Mouse (Mus musculus) midbrain, embryonic 15.5 days (tissue): Measurements from ENCODE around the gene Reg4. TPM values are rescaled to one million over a fixed set of nuclear protein-coding genes. Genes with fewer than 3 reads are reported as not detected.

ENCODE experiments used
- ATAC-seq: fragments of 200-750 bp; cut with Nextera tagmentation; replicated peaks from 2 replicates; pipeline ENCODE4 v1.8.0; 2017; ENCODE audit warnings: moderate TSS enrichment
- H3K27ac ChIP-seq: fragments of 300-500 bp; sonication (generic); 2 replicates; pipeline ENCODE4 v1.5.1; 2015; ENCODE audit warnings: mild to moderate bottlenecking, inconsistent platforms
- H3K27me3 ChIP-seq: fragments of 300-500 bp; sonication (generic); replicated peaks from 2 replicates; pipeline ENCODE4 v1.6.1; 2015; ENCODE audit warnings: inconsistent platforms
- H3K36me3 ChIP-seq: fragments of 300-500 bp; sonication (generic); replicated peaks from 2 replicates; pipeline ENCODE4 v1.6.1; 2015; ENCODE audit warnings: inconsistent platforms
- H3K4me1 ChIP-seq: fragments of 300-500 bp; sonication (generic); 2 replicates; pipeline ENCODE4 v1.6.1; 2015; ENCODE audit warnings: inconsistent platforms
- H3K4me2 ChIP-seq: fragments of 300-500 bp; sonication (generic); 2 replicates; pipeline ENCODE4 v1.6.1; 2015; ENCODE audit warnings: inconsistent platforms, mild to moderate bottlenecking, moderate library complexity
- H3K4me3 ChIP-seq: fragments of 300-500 bp; sonication (generic); 2 replicates; pipeline ENCODE4 v1.5.1; 2015; ENCODE audit warnings: mild to moderate bottlenecking, inconsistent platforms
- H3K9ac ChIP-seq: fragments of 300-500 bp; sonication (generic); 2 replicates; pipeline ENCODE4 v1.6.1; 2015; ENCODE audit warnings: mild to moderate bottlenecking, inconsistent platforms
- H3K9me3 ChIP-seq: fragments of 300-500 bp; sonication (generic); 2 replicates; pipeline ENCODE4 v1.6.1; 2016; ENCODE audit warnings: inconsistent platforms
- WGBS: fragments of 180-500 bp; shearing (Covaris S2); methylation state at CpG from one replicate; pipeline ENCODE4 v1.1.7; 2015; ENCODE audit warnings: mixed read lengths; 5-methylcytosine and 5-hydroxymethylcytosine counted together
- polyA plus RNA-seq: library from polyadenylated mRNA; unstranded; fragments of >200 nt; fragmentation: Nextera tagmentation; extraction: Ambion mirVana; gene quantifications from 2 replicates; pipeline ENCODE4 v1.2.1, GENCODE M21; 2015

The Reg4 gene
- polyA plus RNA-seq, 1 experiment from 2014 or later: not detected

DNA sequence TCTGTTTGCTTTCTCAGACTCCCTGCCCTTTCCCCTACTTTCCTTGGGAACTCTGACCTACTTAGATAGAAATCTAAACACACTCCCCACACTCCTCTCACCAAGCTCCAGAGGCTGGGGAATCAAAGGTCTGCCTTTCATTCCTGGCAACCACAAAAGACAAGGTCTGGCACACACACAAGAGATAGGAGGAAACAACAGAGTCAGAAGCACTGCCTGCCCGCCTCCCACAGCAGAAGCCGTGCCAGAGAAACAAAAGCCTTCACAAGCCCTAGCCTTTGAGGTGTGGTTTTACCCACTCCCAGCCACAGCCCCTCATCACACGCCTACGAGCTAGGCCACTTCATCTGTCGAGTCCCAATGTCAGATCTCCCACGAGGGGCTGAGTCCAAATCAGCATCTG, 45.3 kb downstream of the Reg4 start:
- WGBS: 8% methylated on average over 6 of the region's 6 CpGs
- peak; percentile 58 for ATAC-seq

DNA sequence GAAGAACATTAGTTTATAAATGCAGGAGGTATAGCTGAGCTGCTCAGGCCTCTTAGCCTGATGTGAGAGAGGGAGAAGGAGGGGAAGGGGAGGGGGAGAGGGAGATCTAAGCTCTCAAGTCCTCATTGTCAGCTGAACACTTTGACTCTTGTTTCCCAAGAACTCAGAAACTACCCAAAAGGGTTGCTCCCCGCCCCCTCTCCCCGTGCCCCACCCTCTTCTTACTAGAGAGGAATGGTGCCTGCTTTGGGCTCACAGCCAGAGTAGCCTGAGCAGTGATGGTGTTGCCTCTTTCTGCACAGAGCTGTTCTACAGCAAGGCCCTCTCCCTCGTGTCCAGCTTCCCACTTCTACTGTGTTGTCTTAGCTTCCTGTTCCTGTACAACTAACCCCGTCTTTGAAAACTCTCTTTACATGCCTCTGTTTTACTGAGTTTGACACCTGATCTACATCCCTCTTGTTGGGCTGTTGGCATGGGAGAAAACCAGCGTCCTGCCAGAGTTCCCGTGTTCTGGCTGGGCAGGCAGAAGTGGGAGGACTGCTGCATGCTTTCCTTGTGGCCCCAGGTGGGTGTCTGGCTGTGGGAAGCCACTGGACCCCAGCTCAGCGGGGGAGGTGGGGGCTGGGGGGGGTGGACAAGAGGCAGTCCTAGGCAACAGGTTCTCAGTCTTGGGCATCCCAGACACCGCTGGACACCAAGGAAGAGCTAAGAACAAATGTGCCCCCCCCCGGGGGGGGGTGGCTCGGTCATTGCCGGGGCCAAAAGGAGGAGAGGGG, 51.9 kb downstream of the Reg4 start:
- WGBS: 59% methylated on average over 11 of the region's 11 CpGs
- no peaks in the 10 kb centered on the region for H3K27me3 ChIP-seq
- H3K27ac ChIP-seq: no peak overlapping the region
- no peaks in the 10 kb centered on the region for H3K4me1 ChIP-seq
- no peaks in the 10 kb centered on the region for H3K36me3 ChIP-seq
- H3K4me2 ChIP-seq: no peak overlapping the region
- no peaks in the 10 kb centered on the region for H3K9me3 ChIP-seq
- no peak overlapping the region for H3K9ac ChIP-seq
- H3K4me3 ChIP-seq: no peak overlapping the region
- ATAC-seq: no peak

More for the DNA sequence above, 45.3 kb downstream of the Reg4 start:
- H3K4me2 ChIP-seq: no peak overlapping the region
- H3K36me3 ChIP-seq: no peaks in the 10 kb centered on the region
- no peak overlapping the region for H3K4me3 ChIP-seq
- no peak overlapping the region for H3K27ac ChIP-seq
- H3K4me1 ChIP-seq: peaks cover 9% of the 10 kb centered on the region; the same call in 1 of the 2 replicates
- no peaks in the 10 kb centered on the region for H3K27me3 ChIP-seq
- no peaks in the 10 kb centered on the region for H3K9me3 ChIP-seq
- H3K9ac ChIP-seq: no peak overlapping the region

DNA sequence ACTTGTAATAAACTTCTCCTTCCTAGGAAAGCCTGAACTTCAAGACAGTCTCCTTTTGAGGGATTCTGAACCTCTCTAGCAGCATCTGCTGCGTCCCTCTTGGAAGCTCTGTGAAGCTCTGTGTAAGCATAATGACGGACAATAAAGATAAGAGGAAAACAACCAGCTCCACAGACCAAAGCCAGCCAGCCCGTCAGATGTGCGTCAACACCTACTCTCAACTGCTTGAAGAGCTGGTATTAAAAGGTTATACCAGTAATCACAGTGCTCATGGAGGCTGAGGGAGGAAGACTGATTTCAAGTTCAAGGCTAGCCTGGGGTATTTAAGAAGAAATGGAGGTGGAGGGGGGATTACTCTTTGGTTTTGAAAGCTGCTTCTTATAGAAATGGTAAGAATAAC, 57.7 kb downstream of the Reg4 start:
- no peak overlapping the region for H3K9ac ChIP-seq
- H3K36me3 ChIP-seq: no peaks in the 10 kb centered on the region
- no peaks in the 10 kb centered on the region for H3K4me1 ChIP-seq
- H3K4me3 ChIP-seq: no peak overlapping the region
- no peaks in the 10 kb centered on the region for H3K9me3 ChIP-seq
- ATAC-seq: no peak
- WGBS: 84% methylated on average over 4 of the region's 4 CpGs
- no peak overlapping the region for H3K4me2 ChIP-seq
- no peak overlapping the region for H3K27ac ChIP-seq
- no peaks in the 10 kb centered on the region for H3K27me3 ChIP-seq

DNA sequence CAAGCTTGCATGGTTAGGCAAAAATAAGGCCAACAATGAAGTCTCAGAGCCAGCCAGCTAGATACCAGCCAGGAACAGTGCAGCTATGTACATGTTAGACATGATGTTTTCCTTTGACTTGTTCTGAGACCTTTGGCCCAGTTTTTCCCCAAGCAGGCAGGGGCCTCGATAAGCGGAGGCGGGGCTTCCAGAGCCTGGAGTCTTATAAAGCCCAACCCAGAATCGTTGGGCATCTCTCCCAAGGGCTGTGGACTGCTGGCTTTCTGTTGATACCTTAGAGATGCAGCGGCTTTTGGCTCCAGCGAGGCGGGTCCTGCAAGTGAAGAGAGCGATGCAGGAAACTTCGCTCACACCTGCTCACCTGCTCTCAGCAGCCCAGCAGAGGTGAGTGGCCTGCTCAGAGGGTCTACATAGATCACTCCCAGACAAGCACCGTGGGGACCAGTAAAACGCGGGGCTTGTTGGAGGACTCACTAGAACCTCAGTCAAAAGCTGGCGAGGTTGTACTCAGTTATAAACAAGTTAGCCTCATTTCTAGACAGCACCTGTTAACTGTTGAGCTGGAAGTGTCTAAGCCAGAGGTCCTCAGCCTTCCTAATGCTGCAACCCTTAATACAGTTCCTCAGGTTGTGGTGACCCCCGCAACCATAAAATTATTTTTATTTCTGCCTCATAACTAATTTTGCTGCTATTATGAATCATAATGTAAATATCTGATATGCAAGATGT, 58.4 kb downstream of the Reg4 start, which contains the start of gene Hmgcs2:
Gene Hmgcs2 (plus strand): TSS at position 232 of the 729 bp plus-strand sequence.
- no peaks in the 10 kb centered on the region for H3K9me3 ChIP-seq
- H3K27me3 ChIP-seq: no peaks in the 10 kb centered on the region
- no peak within 1 kb of the TSS for H3K9ac ChIP-seq
- H3K36me3 ChIP-seq: no peaks in the 10 kb centered on the region
- 66% methylated on average over 14 of the region's 14 CpGs for WGBS
- no peak within 1 kb of the TSS for H3K4me3 ChIP-seq
- no peaks in the 10 kb centered on the region for H3K4me1 ChIP-seq
- no peak within 1 kb of the TSS for H3K27ac ChIP-seq
- 0 out of 2 replicates have a peak within 1 kb of the TSS, but pooled peaks have one; percentile 12 for H3K4me2 ChIP-seq
- peak; percentile 69 for ATAC-seq

DNA sequence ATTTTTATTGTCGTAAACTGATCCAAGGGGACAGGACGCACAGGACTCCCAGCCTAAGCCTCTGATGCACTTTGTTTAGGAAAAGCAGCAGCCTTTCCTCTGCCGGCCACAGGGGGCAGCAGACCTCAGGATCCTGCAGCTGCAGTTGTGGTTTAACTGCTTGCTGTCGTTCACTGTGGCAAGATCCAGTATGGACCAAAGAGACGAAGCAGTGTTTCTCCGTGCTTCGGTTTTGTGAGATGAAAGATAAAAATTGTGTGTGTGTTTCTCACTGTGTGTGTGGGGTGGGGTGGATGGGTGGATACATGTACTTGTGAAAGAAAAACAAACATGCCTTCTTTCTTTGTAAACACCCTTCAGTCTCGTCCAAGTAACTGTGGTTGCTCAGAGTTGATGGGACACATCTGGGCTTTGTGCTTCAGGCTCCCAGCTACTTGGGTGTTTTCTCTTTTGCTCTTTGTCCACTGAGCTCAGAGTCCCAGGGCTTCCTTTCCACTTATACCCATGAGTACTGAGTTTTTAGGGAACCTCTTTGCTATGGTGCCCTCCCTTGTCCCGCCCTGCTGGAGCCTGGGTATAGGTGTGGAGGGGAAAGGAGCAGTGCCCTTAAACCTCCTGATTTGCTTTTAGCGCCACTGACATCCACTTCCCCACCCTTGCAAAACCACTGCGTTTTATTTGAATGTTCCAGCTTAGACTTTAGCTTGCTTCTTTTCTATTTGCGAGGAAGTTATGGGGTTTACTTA, 59.1 kb downstream of the Reg4 start:
- no peaks in the 10 kb centered on the region for H3K4me1 ChIP-seq
- no peak overlapping the region for H3K4me3 ChIP-seq
- no peaks in the 10 kb centered on the region for H3K36me3 ChIP-seq
- H3K9me3 ChIP-seq: no peaks in the 10 kb centered on the region
- ATAC-seq: peak; percentile 92
- 45% methylated on average over 12 of the region's 12 CpGs for WGBS
- H3K4me2 ChIP-seq: 0 out of 2 replicates have a peak overlapping the region, but pooled peaks have one; percentile 12
- no peak overlapping the region for H3K9ac ChIP-seq
- no peaks in the 10 kb centered on the region for H3K27me3 ChIP-seq
- H3K27ac ChIP-seq: no peak overlapping the region

DNA sequence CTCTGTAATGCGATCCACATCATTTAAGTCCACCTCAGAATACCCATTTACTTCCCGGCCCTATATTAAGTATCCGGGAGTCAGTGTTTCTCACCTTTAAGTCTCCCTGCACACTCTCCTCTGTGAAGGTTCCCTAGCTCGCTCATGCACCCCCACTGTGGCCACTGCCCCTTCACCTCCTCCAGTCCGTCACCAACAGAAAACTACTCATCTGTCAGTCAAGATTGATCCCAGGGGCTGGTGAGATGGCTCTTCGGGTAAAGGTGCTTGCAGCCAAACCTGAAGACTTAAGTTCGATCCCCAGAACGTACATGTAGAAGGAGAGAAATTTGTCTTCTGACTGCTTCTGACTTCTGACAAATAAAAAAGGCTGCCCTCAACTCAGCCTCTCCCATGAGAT, 60.5 kb downstream of the Reg4 start:
- no peak for ATAC-seq
- Histone ChIP-seq H3K9ac (no peak overlapping the region), H3K36me3 (no peaks in the 10 kb centered on the region), H3K4me2 (no peak overlapping the region), H3K27me3 (no peaks in the 10 kb centered on the region), H3K27ac (no peak overlapping the region), H3K9me3 (no peaks in the 10 kb centered on the region), H3K4me1 (no peaks in the 10 kb centered on the region), H3K4me3 (no peak overlapping the region)
- WGBS: 94% methylated on average over 8 of the region's 8 CpGs

DNA sequence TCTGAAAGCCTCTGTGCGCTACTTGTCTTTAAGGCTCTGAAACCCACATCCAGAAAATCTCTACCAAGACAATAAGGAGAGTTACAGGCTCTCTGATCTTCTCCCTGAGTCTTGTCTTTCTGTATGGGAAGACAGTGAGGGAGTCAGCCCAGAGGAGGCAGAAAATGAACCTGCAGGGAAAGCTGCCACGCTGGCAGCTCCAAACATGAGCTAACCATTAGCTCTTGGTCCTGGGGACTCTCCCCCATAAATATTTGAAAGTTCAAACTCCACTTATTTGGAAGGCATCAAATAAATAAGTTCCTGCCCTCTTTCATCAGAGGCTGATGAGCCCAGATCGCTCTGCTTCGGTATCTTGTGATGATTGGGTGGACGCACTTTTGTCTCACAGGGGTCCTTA, 61.2 kb downstream of the Reg4 start:
- H3K27me3 ChIP-seq: no peaks in the 10 kb centered on the region
- no peaks in the 10 kb centered on the region for H3K4me1 ChIP-seq
- no peak overlapping the region for H3K9ac ChIP-seq
- no peak overlapping the region for H3K27ac ChIP-seq
- H3K36me3 ChIP-seq: no peaks in the 10 kb centered on the region
- H3K4me3 ChIP-seq: no peak overlapping the region
- 91% methylated on average over 5 of the region's 5 CpGs for WGBS
- H3K9me3 ChIP-seq: no peaks in the 10 kb centered on the region
- no peak overlapping the region for H3K4me2 ChIP-seq
- no peak for ATAC-seq

Other genes with a start within 250 kb of the Reg4 start
- gene Notch2, start 208.6 kb upstream of the Reg4 start, polyA plus RNA-seq: 9.0 and 10.4 TPM in 2 replicates
- not detected in 2 replicates for gene Adam30, start 61.5 kb upstream of the Reg4 start, polyA plus RNA-seq
- gene Hmgcs2, start 58.3 kb downstream of the Reg4 start, polyA plus RNA-seq: 22.9 and 26.8 TPM in 2 replicates
- gene Phgdh, start 117.8 kb downstream of the Reg4 start, polyA plus RNA-seq: 113 and 142 TPM in 2 replicates
- 19.8 TPM in 2 replicates for gene Zfp697, start 160.3 kb downstream of the Reg4 start, polyA plus RNA-seq
- gene Gm4450, start 235.0 kb downstream of the Reg4 start, polyA plus RNA-seq: 0.31 TPM in 1 of 2 replicates, not detected in the other